Mouse (Mus musculus): ENCODE measurements around the gene Smbd1.

DNA sequence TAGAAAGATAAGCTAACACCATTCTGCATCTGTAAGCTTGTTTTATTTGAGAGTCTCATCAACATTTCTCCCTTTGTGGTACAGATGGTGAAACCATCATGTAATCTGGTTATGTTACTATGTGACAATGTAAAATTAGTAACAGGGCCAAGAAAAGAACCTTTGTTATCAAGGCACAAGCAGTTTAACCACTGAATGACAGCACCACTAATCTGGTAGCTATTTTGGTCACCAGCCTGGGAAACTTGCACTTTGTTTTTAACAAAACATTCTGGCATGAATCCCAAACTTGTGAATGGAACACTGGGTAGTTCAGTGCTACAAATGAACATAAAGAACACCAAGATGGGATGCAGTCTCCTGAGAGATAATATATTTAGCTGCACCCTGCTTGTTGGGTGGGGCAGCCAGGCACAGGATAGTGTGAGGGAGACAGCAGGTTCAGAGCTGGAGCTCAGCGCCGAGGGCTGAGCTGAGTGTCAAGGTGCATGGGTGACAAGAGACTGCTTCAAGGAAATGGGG lies 43.8 kb upstream of the Smbd1 start:
- TF ChIP-seq CTCF (IDR thresholded peaks at IDR 0.05; ENCODE audit: extremely low read depth, insufficient read depth, insufficient read length, insufficient replicate concordance) (no peak), POLR2A (IDR thresholded peaks at IDR 0.05; ENCODE audit: low read depth, low read length) (no peak)

Data from spleen, adult 2 months (tissue).